Mouse (Mus musculus) cortical plate, adult 2 months (tissue): ENCODE results near the gene Cldn18.

Experiments
- CTCF ChIP-seq: fragments of 200-500 bp; IDR thresholded peaks from 2 replicates; pipeline ENCODE4 v1.5.1; 2011; ENCODE audit warnings: mild to moderate bottlenecking, control low read depth, low read length; ENCODE audit not compliant: insufficient read depth; ENCODE audit errors: extremely low read depth
- POLR2A ChIP-seq: fragments of 200-500 bp; IDR thresholded peaks from 2 replicates; pipeline ENCODE4 v1.6.1; 2011; ENCODE audit warnings: mild to moderate bottlenecking, low read length, control low read depth; ENCODE audit not compliant: insufficient read depth; ENCODE audit errors: extremely low read depth

DNA sequence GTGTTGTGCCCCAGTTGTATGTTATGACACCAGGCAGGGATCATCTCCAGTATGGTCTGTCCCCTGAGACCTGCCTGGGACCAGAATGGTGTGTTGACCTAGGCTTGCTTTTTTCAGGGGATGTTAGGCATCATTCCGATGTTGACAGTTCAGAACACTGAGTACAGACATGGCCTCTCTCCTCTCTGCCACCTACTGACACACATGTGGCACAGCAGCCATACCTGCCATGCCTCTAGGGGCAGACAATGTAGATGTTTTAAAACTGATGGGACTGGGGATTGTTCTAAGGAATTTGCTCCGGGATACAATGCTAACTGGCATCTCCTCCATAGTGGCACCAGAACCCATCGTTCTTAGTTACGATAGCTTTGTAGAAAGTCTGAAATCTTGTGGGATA lies 33.2 kb upstream of the Cldn18 start:
- TF ChIP-seq CTCF: peak; percentile 39
- TF ChIP-seq POLR2A: no peak
